Mouse (Mus musculus) adipocyte (in vitro differentiated cells): Measurements from ENCODE around the gene Tmem238.
A peak's percentile ranks its signal among the peaks of the same experiment; 100 is the strongest.

Source experiments
- DNase-seq: peaks from one replicate; pipeline ENCODE4 v3.0.0-alpha.2; 2016; ENCODE audit warnings: low spot score

The Tmem238 gene

GRCm38 (mm10) chr7:4746326-4746980 is 43.0 kb downstream of the Tmem238 start:
- DNase-seq = no peak

GRCm38 (mm10) chr7:4744886-4745285 is 44.6 kb downstream of the Tmem238 start:
- DNase-seq = no peak

GRCm38 (mm10) chr7:4743354-4743753 is 46.1 kb downstream of the Tmem238 start:
- no peak for DNase-seq

- no peak for DNase-seq
Measured at GRCm38 (mm10) chr7:4742482-4742819, 47.0 kb downstream of the Tmem238 start.

- DNase-seq = no peak
Measured at GRCm38 (mm10) chr7:4741672-4742481, 47.6 kb downstream of the Tmem238 start.

GRCm38 (mm10) chr7:4741151-4741550 is 48.3 kb downstream of the Tmem238 start:
- peak; percentile 42 for DNase-seq

- DNase-seq = no peak
Measured at GRCm38 (mm10) chr7:4740309-4740727, 49.1 kb downstream of the Tmem238 start.

GRCm38 (mm10) chr7:4739544-4740275 is 49.7 kb downstream of the Tmem238 start, which contains the start of gene Kmt5c:
Kmt5c (plus strand) TSS chr7:4740115.
- DNase-seq = peak; percentile 99

- DNase-seq = no peak
Measured at GRCm38 (mm10) chr7:4739041-4739543, 50.4 kb downstream of the Tmem238 start.
